Mouse (Mus musculus): Measurements from ENCODE around the gene C9orf72.
"Not testable (repeated sequence)": the region's sequence is repeated elsewhere in the genome, so short reads cannot be mapped to it uniquely, and the experiment has no call there.

C9orf72 gene

DNA sequence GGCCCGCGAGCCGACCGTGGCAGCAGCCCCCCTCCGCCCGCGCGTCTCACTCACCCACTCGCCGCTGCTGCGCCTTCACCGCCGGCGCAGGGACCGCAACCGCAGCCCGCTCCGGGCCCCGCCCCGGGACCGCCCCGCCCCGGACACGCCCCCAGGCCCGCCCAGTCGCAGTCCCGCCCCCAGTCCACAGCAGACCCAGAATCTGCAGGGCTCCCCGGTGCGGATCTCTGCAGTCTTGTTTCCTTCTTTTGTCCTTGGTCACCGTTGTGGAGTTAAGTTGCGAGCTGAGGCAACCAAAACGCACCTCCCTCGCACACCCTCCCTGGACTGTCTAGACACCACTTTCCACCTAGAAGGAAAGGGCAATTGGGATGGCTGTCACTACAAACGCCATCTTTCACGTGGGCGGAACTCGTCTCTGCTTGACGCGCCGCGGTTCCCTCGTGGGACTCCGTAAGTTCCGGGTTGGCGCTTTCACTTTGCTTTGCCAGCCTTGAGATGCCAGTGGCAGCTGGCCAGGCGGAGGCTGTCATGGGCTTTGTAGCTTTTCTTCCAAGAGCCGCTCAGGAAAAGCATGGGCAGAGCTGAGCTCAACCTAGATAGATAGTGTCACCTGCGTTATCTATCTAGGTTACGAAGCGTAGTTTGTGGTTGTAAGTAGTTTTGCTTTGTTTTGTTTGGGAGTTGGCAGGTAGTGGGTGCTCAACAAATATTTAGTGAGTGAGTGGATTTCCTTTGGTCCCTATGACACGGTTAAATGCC, at the start of gene C9orf72:
TSS of gene C9orf72 (minus strand) at position 442 of the 762 bp plus-strand sequence.
- peak; percentile 90 for DNase-seq (ENCODE audit: low read depth)

DNA sequence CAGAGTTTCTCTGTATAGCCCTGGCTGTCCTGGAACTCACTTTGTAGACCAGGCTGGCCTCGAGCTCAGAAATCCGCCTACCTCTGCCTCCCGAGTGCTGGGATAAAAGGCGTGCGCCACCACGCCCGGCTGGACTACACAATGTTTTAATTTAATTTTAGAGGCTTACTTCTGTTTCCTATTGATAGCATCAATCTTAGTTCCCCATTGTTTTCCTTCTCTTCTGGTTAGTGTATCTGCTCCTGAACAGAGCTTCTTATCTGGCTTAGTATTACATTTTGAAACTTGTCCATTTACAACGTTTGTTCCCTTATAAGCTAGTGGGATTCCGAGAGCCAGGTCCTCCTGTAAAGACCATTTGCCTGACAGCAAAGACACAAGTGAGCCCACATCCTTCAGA, 33.0 kb upstream of the C9orf72 start:
- no peak for DNase-seq (ENCODE audit: low read depth)

- no peak for DNase-seq (ENCODE audit: low read depth)
Measured at GRCm38 (mm10) chr4:35244023-35244422, 18.0 kb upstream of the C9orf72 start.

GRCm38 (mm10) chr4:35241735-35242134, 15.8 kb upstream of the C9orf72 start:
- DNase-seq (ENCODE audit: low read depth), result no peak

- no peak for DNase-seq (ENCODE audit: low read depth)
Measured at GRCm38 (mm10) chr4:35238696-35239095, 12.7 kb upstream of the C9orf72 start.

DNA sequence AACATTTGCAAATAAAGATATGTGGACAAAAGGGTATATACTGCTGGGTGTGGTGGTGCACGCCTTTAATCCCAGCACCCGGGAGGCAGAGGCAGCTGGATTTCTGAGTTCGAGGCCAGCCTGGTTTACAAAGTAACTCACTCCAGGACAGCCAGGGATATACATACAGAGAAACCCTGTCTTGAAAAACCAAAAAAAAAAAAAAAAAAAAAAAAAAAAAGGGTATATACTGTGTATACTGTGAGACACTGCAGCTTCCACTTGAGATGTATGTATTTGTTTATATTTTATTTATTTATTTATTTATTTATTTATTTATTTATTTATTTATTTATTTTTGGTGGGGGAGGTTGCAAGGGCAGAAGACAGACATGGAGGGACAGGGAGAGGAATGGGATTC, 12.3 kb upstream of the C9orf72 start:
- not testable (repeated sequence) for DNase-seq (ENCODE audit: low read depth)

- DNase-seq (ENCODE audit: low read depth), result no peak
Measured at GRCm38 (mm10) chr4:35236313-35236712, 10.3 kb upstream of the C9orf72 start.

- no peak for DNase-seq (ENCODE audit: low read depth)
Measured at GRCm38 (mm10) chr4:35228260-35228659, 2.3 kb upstream of the C9orf72 start.

DNA sequence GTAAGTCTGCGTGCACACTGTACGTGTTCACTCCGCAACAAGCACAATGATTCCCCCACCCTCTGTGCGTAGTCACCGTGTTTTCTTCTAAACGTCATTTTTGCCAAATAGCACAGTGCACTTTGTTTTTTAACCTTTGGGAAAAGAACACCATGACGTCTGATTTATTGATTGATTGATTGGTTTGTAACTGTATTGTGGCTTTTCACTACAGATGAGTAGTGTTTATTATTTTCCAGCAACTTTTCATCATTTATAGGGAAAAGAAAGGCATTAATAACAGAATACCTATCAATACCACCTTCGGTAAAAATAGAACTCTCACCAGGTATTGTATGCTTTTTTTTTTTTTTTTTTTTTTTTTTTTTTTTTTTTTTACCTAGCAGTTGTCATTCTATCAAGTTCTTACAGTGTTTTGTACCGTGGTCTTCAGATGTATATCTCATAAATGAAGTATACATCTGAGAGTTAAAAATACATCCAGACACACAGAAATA, 569 bp upstream of the C9orf72 start:
- DNase-seq (ENCODE audit: low read depth), result no peak

DNA sequence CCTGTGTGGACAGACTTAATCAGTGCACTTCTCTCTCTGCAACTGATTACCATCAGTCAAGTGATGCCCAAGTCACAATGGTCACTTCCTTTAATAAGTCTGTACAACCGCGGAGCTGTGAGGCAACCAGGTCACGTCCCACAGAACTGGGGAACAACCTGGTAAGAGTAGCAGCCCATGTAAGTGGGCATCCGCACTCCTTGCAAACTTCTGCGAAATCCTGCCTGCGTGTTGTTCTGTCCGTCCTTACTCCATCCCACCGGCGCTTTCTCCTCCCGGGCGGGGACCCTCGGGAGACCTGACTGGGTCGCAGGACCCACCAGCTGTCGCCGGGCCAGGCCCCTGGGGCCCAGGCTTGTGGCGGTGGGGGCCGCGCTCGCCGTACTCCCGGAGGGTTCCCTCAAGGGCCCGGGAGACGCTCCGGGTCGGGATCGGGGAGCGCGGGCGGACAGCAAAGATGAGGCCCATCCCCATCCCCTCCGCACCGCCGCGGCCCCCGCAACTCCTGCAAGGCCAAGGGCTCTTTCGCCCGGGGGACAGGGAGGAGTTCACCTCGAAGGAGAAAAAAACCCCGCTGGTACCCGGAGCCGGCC, 738 bp downstream of the C9orf72 start:
- DNase-seq (ENCODE audit: low read depth), result no peak

DNA sequence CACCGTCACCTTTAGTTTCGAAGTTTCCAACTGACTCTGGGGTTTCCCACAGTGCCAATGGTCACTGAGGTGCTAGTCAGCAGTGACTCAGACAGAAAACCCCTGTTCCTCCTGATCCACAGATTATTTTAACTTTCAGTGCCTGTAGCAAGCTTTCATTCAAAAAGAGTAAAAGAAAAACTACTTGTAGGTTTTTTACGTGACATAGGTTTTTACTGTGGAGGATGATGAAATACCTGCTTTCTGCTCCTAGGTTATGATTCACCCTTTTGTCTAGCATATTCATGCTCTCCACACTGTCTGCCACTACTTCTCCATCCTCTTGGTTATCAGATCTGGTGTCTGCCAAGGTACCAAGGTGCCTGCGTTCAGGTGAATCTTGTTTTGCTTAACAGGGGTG, 1.9 kb downstream of the C9orf72 start:
- no peak for DNase-seq (ENCODE audit: low read depth)

DNA sequence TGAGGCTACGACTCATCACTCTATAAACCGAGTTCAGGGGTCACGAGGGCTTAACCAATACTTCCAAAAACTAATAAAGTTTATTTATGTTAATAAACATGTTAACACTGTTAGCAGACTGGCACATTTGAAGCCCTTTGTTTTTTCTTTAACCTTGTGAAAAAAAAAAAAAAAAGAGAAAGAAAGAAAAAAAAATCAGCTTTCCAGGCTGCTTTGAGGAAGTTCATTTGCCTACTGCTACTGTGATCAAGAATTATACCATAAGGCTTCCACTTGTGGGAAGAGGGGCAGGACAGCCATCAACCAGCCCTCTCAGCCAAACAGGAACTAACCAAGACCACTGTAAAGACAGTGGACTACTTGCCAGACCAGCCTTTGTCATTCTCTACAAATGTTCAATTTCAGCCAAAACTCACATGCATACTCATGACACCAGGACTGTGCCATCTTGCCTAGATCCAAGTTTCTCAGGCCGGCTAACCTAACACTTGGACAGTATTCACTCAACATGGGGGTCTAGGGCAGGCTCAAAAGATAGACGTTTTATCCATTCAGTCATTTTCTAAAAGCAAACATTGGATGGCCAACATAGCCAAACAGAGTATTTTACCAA, 2.5 kb downstream of the C9orf72 start:
- no peak for DNase-seq (ENCODE audit: low read depth)

- no peak for DNase-seq (ENCODE audit: low read depth)
Measured at GRCm38 (mm10) chr4:35221903-35222302, 4.1 kb downstream of the C9orf72 start.

DNA sequence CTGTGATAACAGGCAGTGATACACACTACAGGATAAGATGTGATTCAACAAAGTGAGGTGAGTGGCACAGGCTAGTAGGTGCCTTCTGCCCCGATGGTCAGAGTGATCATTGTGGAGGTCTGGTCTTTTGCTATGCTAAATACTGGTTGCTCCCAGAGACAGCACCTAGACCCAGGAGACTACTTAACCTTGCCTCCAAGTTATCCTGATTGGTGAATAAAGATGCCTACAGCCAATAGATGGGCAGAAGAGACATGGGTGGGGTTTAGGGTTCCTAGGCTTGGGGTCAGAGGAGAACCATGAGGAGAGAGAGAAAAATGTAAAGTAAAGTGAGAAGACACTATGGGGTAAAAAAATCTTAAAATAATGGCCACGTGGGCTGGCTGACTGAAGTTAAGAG, 4.8 kb downstream of the C9orf72 start:
- DNase-seq (ENCODE audit: low read depth), result no peak

- DNase-seq (ENCODE audit: low read depth), result no peak
Measured at GRCm38 (mm10) chr4:35220108-35220731, 5.8 kb downstream of the C9orf72 start.

- DNase-seq (ENCODE audit: low read depth), result no peak
Measured at GRCm38 (mm10) chr4:35204659-35205058, 21.3 kb downstream of the C9orf72 start.

DNA sequence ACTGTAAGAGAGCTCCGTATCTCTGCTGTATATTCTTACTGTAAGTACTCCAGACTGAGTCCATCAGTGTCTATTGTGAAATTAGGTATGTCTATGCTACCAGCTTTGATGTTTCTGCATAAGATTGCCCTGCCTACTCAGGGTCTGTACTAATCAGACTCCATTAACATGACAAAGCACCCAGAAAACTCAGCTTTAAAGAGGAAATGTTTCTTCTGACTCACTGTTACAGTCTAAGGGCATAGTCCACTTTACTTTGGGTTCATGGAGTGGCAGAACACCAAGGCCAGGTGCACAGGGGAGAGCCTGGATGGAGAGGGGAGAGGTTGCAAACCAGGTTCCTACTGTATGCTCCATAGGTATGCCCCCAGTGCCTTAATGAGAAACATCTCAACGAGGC, 22.3 kb downstream of the C9orf72 start:
- no peak for DNase-seq (ENCODE audit: low read depth)

DNA sequence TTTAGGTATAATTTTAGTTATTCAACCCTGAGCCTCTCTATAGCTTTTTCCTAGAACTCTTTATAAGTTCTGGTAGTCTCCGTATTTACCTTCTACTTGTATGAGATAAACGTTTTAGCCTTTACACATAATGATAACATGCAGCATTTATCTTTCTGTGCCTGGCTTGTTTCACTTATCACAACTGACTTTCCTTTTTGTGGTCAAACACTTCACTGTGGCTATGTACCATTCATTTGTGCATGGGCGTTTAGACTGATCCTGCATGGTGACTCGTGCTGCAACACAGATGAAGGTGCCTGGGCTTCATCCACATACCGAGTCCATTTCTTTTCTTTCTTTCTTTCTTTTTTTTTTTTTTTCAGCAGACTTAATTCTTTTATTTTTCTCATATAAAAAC, 24.3 kb downstream of the C9orf72 start:
- no peak for DNase-seq (ENCODE audit: low read depth)

- no peak for DNase-seq (ENCODE audit: low read depth)
Measured at GRCm38 (mm10) chr4:35192725-35193124, 33.2 kb downstream of the C9orf72 start.

DNA sequence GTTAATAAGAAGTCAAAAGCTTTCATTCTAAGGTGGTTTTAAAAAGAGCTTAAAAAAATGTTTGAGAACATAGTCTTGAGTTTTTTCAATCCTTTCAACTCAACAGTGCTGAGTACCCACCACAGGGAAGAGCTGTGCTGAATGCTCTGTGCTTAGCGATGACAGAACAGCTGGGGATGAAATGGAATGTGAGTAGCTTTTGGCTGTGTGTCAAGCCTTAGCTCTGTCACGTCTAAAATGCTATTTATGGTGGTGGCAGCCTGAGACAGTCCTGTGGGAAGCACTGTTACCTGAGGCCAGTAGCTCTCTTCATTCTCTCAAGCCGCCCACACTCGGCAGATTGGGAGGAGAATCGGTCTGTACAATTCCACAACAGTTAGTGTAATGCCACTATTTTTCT, 36.2 kb downstream of the C9orf72 start:
- no peak for DNase-seq (ENCODE audit: low read depth)

DNA sequence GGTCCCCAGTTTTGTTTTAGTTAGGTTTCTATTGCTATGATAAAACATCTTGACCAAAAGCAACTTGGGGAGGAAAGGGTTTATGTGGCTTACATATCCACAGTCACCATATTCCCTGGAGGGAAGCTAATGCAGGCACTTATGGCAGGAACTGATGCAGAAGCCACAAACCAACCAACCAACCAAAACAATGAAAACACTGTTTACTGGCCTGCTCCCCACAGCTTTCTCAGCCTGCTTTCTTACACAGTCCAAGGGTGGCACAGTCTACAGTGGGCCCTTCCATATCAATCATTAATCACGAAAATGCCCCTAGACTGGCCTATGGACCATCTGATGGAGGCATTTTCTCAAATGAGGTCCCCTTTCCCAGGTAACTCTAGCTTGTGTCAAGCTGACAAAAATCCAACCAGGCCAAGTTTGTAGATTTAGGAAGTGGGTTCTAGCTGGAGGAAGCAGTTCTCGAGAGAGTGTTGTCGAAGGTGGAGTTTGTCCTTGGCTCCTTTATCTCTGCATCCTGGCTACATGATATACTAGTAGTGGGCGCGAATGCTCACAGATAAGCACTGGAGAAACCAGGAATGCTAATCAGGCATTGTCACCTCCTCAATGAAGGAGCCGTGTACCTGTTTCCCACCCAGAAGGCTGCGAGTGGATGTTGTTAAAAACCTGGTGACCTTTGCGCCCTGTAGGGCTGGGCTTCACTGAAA, 38.2 kb downstream of the C9orf72 start:
- DNase-seq (ENCODE audit: low read depth), result no peak
